Mouse (Mus musculus): ENCODE measurements around the gene Zfp446. TPM values are rescaled to one million over a fixed set of nuclear protein-coding genes. Genes with fewer than 3 reads are reported as not detected.

The Zfp446 gene
- polyA plus RNA-seq, 1 experiment from 2014 or later, result 3.9 TPM

DNA sequence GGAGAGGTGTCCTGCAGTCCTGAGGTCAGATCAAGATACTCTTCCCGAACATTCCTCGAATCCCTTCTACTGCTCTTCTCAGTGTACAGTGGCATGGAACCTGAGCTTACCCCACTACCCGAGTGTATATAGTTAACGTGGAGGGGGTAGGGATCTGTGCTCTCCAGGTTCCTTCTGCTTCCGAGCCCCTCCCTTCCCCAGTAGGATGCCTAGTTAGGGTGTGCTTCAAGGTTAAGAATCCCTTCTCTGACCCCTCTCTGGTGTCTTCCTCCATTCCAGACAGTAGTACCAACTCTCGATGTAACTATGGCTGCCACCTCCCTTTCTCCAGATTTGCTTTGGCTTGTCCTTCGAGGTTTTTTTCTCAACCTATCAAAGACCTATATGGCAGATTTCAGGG lies 2.6 kb downstream of the Zfp446 start:
- Histone ChIP-seq H3K4me1 (ENCODE audit: insufficient read depth, low read depth, low read length) (peaks cover 3% of the 10 kb centered on the region), H3K4me3 (ENCODE audit: low read depth, low read length) (no peak overlapping the region), H3K9me3 (ENCODE audit: low read length) (no peaks in the 10 kb centered on the region), H3K4me2 (replicated peaks; ENCODE audit: low read depth, low read length) (no peak overlapping the region), H3K36me3 (ENCODE audit: insufficient read depth, low read length) (no peaks in the 10 kb centered on the region), H3K27ac (ENCODE audit: low read length) (peak overlapping the region; percentile 38; the same call in 1 of the 2 replicates), H3K9ac (replicated peaks; ENCODE audit: low read depth) (no peak overlapping the region), H3K27me3 (replicated peaks; ENCODE audit: insufficient read depth, low read length) (no peaks in the 10 kb centered on the region)
- TF ChIP-seq CTCF (IDR thresholded peaks at IDR 0.05) (no peak), EP300 (IDR thresholded peaks at IDR 0.05) (no peak)
- ATAC-seq (no peak), DNase-seq (ENCODE audit: low spot score) (no peak)
- WGBS, result 87% methylated on average over 7 of the region's 7 CpGs

DNA sequence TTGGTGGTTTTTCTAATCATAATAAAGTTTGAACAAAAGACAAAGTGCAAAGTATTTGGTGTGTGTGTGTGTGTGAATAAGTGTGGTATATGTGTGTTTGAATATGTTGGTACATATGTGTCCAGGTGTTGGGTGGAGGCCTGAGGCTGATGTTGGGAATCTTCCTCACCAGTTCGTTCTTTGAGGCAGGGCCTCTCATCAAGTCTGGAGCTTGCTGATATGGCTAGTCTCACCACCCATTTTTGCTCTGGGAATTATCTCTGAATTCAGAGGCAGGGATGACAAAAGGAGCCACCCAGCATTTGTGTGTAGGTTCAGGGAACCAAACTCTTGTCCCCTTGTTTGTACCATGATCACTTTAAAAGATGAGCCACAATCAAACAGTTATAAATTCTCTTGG lies 8.1 kb downstream of the Zfp446 start:
- no peak for ATAC-seq
- no peak overlapping the region for H3K27ac ChIP-seq (ENCODE audit: low read length)
- WGBS, result 76% methylated on average over 1 of the region's 1 CpGs

DNA sequence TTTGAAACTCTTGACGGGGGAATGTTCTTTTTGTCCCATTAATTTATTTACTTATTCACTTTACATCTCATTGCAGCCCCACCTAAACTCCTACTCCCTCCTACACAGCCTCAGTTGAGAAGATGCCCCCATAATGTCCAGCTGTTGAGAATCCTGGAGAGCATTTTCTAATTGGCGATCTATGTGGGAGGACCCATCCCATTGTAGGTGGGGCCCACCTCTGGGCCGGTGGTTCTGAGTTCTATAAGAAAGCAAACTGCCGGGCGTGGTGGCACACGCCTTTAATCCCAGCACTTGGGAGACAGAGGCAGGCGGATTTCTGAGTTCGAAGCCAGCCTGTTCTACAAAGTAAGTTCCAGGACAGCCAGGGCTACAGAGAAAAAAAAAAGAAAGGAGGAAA lies 9.3 kb downstream of the Zfp446 start:
- Histone ChIP-seq H3K4me1 (ENCODE audit: insufficient read depth, low read depth, low read length) (no peaks in the 10 kb centered on the region), H3K36me3 (ENCODE audit: insufficient read depth, low read length) (no peaks in the 10 kb centered on the region), H3K27ac (ENCODE audit: low read length) (no peak overlapping the region), H3K27me3 (replicated peaks; ENCODE audit: insufficient read depth, low read length) (no peaks in the 10 kb centered on the region), H3K4me3 (ENCODE audit: low read depth, low read length) (no peak overlapping the region), H3K9ac (replicated peaks; ENCODE audit: low read depth) (no peak overlapping the region), H3K9me3 (ENCODE audit: low read length) (no peaks in the 10 kb centered on the region), H3K4me2 (replicated peaks; ENCODE audit: low read depth, low read length) (no peak overlapping the region)
- WGBS, result 82% methylated on average over 8 of the region's 8 CpGs
- no peak for TF ChIP-seq CTCF (IDR thresholded peaks at IDR 0.05)
- no peak for TF ChIP-seq EP300 (IDR thresholded peaks at IDR 0.05)
- DNase-seq (ENCODE audit: low spot score) (no peak), ATAC-seq (no peak)

More for the DNA sequence above, 8.1 kb downstream of the Zfp446 start:
- Histone ChIP-seq H3K36me3 (ENCODE audit: insufficient read depth, low read length) (no peaks in the 10 kb centered on the region), H3K9me3 (ENCODE audit: low read length) (no peaks in the 10 kb centered on the region), H3K4me1 (ENCODE audit: insufficient read depth, low read depth, low read length) (no peaks in the 10 kb centered on the region), H3K4me3 (ENCODE audit: low read depth, low read length) (no peak overlapping the region), H3K9ac (replicated peaks; ENCODE audit: low read depth) (no peak overlapping the region), H3K4me2 (replicated peaks; ENCODE audit: low read depth, low read length) (no peak overlapping the region), H3K27me3 (replicated peaks; ENCODE audit: insufficient read depth, low read length) (no peaks in the 10 kb centered on the region)
- TF ChIP-seq EP300 (IDR thresholded peaks at IDR 0.05) (no peak), CTCF (IDR thresholded peaks at IDR 0.05) (no peak)
- no peak for DNase-seq (ENCODE audit: low spot score)

DNA sequence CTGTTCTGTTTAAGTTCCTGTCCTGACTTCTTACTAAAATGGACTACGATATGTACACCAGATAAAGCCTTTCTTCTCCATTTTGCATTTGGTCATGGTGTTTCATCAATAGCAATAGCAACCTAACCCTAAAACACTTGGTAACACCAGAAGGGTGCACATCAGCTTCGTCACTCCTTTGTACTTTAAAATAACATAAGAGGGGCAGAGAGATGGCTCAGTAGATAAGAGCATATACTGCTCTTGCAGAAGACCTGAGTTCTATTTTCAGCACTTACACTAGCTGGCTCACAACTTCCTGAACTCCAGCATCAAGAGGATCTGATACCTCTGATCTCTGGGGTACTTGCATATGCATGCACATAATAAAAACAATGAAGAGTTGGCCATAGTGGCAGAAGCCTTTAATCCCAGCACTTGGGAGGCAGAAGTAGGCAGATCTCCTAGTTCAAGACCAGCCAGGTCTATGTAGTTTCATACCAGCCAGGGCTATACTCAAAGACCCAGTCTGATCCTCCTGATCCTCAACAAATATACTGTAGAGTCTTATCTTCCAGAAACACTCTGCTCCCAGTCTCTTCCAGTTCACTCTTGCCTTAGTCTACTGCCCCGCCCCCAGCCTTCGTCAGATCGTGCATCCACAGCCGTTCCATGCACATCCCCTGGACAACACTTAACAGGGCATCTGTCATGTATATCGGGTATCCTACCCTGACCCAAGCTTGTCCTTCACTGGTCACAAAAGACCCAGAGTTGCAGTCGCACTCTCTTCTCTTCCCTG lies 10.0 kb downstream of the Zfp446 start:
- no peaks in the 10 kb centered on the region for H3K4me1 ChIP-seq (ENCODE audit: insufficient read depth, low read depth, low read length)
- H3K4me2 ChIP-seq (replicated peaks; ENCODE audit: low read depth, low read length), result no peak overlapping the region
- no peaks in the 10 kb centered on the region for H3K27me3 ChIP-seq (replicated peaks; ENCODE audit: insufficient read depth, low read length)
- no peak for DNase-seq (ENCODE audit: low spot score)
- no peak for ATAC-seq
- no peak overlapping the region for H3K4me3 ChIP-seq (ENCODE audit: low read depth, low read length)
- H3K9me3 ChIP-seq (ENCODE audit: low read length), result no peaks in the 10 kb centered on the region
- H3K9ac ChIP-seq (replicated peaks; ENCODE audit: low read depth), result no peak overlapping the region
- H3K27ac ChIP-seq (ENCODE audit: low read length), result no peak overlapping the region
- no peaks in the 10 kb centered on the region for H3K36me3 ChIP-seq (ENCODE audit: insufficient read depth, low read length)
- no peak for TF ChIP-seq CTCF (IDR thresholded peaks at IDR 0.05)
- TF ChIP-seq EP300 (IDR thresholded peaks at IDR 0.05), result no peak
- WGBS, result 76% methylated on average over 8 of the region's 8 CpGs

DNA sequence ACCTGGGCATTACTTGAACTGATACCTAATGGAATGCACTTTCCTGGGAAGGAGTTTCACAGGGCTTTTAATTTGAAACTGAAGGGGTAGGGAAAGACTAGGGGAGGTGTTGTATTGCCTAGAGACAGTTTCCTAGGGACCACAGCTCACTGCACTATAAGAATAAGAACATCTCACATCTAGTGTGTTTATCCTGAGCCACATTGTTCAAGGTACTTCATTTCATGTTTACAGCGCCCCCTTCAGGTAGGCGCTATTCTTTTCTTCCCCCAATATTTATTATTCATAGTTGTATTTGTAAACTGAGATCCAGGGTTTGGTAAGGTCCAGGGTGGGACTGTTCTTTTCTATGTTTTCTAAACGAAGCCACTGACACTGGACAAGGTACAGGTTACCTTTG lies 14.6 kb downstream of the Zfp446 start:
- ATAC-seq (peak; percentile 68), DNase-seq (ENCODE audit: low spot score) (peak; percentile 71)
- Histone ChIP-seq H3K27ac (ENCODE audit: low read length) (no peak overlapping the region), H3K4me2 (replicated peaks; ENCODE audit: low read depth, low read length) (no peak overlapping the region), H3K27me3 (replicated peaks; ENCODE audit: insufficient read depth, low read length) (no peaks in the 10 kb centered on the region), H3K4me3 (ENCODE audit: low read depth, low read length) (no peak overlapping the region), H3K4me1 (ENCODE audit: insufficient read depth, low read depth, low read length) (no peaks in the 10 kb centered on the region), H3K36me3 (ENCODE audit: insufficient read depth, low read length) (no peaks in the 10 kb centered on the region), H3K9ac (replicated peaks; ENCODE audit: low read depth) (no peak overlapping the region), H3K9me3 (ENCODE audit: low read length) (no peaks in the 10 kb centered on the region)
- WGBS, result 4% methylated on average over 3 of the region's 3 CpGs
- no peak for TF ChIP-seq EP300 (IDR thresholded peaks at IDR 0.05)
- peak; percentile 69 for TF ChIP-seq CTCF (IDR thresholded peaks at IDR 0.05)

DNA sequence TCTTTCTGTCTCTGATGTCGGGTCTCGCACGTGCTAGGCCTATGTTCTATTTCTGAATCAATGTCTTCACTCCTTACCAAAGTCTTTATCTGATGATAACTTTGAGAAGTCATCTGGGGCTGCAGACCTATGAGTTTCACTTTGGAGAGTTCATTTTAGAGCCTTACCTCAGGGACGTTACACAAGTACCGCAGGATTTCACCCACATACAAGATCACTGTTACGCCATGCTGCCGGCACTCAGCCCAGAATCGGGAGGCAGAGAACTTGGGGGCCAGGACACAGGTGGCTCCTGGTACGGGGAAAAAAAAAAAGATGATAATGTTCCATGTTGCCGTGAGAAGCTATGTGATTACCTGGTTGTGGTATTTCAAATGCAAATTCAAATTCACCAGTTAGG lies 15.5 kb downstream of the Zfp446 start:
- ATAC-seq, result no peak
- Histone ChIP-seq H3K4me1 (ENCODE audit: insufficient read depth, low read depth, low read length) (no peaks in the 10 kb centered on the region), H3K27ac (ENCODE audit: low read length) (no peak overlapping the region), H3K4me3 (ENCODE audit: low read depth, low read length) (no peak overlapping the region), H3K27me3 (replicated peaks; ENCODE audit: insufficient read depth, low read length) (no peaks in the 10 kb centered on the region), H3K9me3 (ENCODE audit: low read length) (no peaks in the 10 kb centered on the region), H3K9ac (replicated peaks; ENCODE audit: low read depth) (no peak overlapping the region), H3K4me2 (replicated peaks; ENCODE audit: low read depth, low read length) (no peak overlapping the region), H3K36me3 (ENCODE audit: insufficient read depth, low read length) (no peaks in the 10 kb centered on the region)
- TF ChIP-seq EP300 (IDR thresholded peaks at IDR 0.05) (no peak), CTCF (IDR thresholded peaks at IDR 0.05) (no peak)
- 85% methylated on average over 10 of the region's 10 CpGs for WGBS
- DNase-seq (ENCODE audit: low spot score), result no peak

Data from lung, postnatal 0 days (tissue).